Mouse (Mus musculus): ENCODE measurements around the gene Zfy2.

The Zfy2 gene

GRCm38 (mm10) chrY:2170309-2170708 lies at the start of gene Zfy2:
Gene Zfy2 (minus strand): TSS chrY:2170409.
- no peak for DNase-seq

All from cerebellum, postnatal 36 days (tissue).